Mouse (Mus musculus) c-Kit-positive CD71-negative TER-119-negative erythroid progenitor cells, embryonic 14.5 days (primary cell): ENCODE measurements at regions not wholly inside any gene's neighbourhood (a gene's known extent, or its start where the extent isn't known, plus 50 kb on each side); places are given as distances from the start of the nearest gene placed in this dataset.

Source experiments
- DNase-seq: peaks from one replicate; pipeline ENCODE4 v3.0.0-alpha.2; 2013; ENCODE audit warnings: low read depth

DNA sequence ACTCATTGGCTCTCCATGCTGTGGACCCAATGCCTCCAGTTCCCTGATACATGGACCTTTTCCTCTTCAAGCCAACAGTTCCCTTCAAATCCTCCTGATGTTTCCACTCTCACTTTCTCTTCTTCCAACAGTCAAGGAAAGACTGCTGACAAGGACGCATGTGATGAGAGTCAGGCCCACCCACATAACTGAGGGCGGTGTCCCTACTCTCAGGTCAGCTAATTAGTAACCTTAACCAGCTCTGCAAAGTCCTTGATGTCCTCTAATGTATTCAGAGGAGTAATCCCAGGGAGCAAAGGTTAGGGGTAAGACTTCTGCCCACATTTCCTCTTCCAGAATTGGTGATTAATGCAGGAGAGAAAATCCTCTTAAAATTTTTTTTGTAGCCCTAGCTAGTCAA, 139.7 kb downstream of the Ackr3 start:
- DNase-seq: no peak

- no peak for DNase-seq
These were observed 143.3 kb downstream of the Ackr3 start for GRCm38 (mm10) chr1:90347032-90347431.

GRCm38 (mm10) chr1:90349611-90350010, 145.8 kb downstream of the Ackr3 start:
- no peak for DNase-seq

- no peak for DNase-seq
These were observed 149.5 kb downstream of the Ackr3 start for GRCm38 (mm10) chr1:90353325-90353724.

DNA sequence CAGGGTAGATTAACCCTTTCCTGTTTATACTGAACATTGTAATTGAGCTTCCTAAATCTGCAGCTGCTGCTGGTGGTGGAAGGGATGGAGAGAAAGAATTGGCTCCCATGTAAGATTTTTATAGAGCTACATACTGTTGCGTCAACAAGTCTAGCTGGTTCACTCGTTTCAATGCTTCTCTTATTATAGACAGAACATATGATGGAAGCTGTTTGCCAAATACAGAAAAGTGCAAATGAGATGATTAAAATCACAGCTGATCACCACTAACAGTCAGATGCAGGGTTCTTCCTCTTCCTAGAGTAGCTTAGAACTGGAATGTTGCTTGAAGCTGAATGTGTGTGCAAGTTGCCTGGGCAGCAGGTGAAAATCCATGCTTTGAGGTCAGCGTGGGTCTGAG, 152.8 kb downstream of the Ackr3 start:
- DNase-seq: no peak

DNA sequence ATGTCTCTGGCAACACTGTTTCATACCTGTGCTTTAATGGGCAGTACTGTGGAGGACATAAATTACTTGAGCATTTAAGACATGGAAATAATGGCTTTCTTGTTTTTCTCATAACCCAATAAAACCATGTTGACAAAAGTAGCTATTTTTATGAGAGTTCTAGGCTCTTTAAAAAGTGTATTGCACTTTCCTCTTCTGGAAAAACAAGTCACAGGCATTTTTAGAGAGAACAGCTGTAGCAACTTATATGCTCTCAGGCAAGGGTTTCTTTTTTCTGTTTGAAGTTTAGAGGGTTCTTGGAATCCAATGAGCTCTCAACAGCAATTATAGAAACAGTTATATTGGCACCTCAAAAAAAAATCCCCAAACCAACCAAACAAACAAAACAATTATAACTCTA, 153.6 kb downstream of the Ackr3 start:
- DNase-seq: no peak

DNA sequence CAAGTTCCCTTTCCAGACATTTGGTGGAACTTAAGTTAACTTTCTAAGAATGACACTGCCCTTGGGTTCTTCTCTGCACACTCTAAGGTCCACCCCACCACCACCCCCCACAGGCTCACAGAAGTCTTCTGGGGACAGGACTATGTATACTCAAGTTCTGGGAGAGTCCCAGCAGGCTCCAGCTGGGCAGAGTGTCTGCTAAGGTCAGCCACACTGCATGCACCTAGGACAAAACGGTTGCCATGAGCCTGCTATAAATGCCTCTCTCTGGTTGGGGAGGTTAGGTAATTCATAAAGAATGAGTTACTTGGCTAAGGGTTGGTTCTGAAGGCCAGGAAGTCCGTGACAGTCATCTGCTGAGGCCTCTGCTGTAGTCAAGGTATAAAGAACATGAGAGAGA, 155.2 kb downstream of the Ackr3 start:
- DNase-seq: no peak

GRCm38 (mm10) chr1:90360065-90360464, 156.3 kb downstream of the Ackr3 start:
- DNase-seq: no peak

- no peak for DNase-seq
These were observed 160.7 kb downstream of the Ackr3 start for GRCm38 (mm10) chr1:90364444-90364843.

DNA sequence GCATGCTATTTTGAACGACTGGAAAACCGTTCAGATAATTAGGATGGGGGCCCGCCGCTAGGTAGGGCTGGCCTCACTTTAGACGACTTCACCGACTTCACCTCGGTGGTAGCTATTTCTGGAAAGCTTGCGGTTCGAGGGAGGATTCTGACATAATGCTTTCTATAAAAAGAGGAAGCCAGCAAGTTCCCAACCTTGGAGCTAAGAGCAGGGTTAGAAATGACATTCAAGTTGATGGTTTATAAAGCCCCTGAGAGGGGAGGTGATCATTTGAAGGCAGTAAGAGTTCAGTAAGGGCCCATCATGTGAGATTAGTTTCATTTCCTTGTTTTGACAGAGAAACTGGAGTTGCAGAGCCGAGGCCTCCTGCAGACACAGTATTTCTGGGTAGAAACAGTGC, 164.8 kb downstream of the Ackr3 start:
- DNase-seq: peak; percentile 34

GRCm38 (mm10) chr1:90369287-90369686, 165.5 kb downstream of the Ackr3 start:
- no peak for DNase-seq

DNA sequence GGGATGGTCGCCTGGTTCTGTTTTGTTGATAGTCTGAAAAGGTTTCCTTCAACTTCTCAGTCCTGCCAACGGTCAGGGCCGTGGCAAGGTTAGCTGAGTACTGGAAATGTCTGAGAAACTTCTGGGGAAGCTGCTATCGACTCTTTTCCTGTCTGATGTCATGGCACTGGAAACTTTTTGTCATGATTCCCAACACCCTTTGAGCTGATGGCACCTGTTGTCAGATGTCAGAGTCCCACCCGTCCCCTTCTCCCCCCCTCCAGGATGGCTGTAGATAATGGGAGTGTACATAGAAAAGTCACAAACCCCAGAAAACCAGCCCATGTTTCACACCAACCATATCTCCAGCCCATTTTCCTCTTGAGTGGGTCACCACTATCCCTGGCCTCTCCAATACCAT, 167.0 kb downstream of the Ackr3 start:
- no peak for DNase-seq

GRCm38 (mm10) chr1:90373001-90373400, 169.2 kb downstream of the Ackr3 start:
- DNase-seq: no peak

DNA sequence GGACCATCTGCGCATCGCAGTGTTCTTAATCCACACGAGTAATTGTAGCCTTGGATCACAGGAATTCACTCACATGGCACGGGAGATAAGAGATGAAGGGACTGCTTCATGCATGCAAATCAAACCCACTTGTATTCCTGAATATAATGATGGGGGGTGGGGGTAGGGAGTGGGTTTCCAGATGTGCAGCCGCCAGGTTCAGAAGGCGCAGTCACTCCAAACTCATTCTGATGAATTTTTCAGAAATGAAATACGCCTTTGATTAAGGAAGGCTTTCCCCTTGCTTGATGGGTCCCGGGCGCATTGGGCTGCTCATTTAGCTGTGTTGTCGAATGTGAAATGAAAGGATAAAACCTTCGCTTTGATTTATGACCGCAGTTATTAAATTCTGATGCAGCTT, 170.7 kb downstream of the Ackr3 start:
- no peak for DNase-seq

DNA sequence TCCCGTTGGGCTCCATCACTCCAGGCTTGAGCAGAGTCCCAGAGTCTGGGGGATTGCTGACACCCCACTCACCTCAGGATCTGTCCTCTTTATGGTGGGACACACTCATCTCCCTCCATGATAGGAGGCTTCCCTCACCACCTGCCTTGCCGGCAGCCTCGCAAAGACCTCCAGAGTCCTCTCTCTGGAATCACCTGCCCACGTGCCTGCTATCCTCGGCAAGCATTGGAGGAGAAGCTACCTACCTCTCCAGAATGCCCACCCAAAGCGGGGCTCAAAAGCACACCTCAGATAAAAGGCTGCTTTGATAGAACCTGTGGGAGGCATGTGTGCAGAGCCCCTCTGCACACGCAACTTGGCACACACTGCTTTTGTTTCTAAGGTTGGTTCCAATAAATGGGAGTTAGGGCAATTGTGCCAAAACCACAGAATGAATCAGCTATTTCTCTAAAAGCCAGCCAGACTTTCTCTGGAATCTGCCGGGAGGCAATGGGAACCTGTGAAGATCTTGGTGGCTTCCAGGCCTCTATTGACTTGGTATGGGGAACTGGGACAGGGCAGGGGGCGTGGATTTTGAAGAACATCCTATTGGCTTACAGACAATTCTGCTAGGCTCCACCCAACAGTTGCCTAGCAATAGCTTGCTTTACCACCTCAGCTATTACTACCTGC, 176.4 kb downstream of the Ackr3 start:
- no peak for DNase-seq

GRCm38 (mm10) chr1:90382941-90383470, 179.2 kb downstream of the Ackr3 start:
- no peak for DNase-seq

GRCm38 (mm10) chr1:90385024-90385423, 181.2 kb downstream of the Ackr3 start:
- DNase-seq: no peak

DNA sequence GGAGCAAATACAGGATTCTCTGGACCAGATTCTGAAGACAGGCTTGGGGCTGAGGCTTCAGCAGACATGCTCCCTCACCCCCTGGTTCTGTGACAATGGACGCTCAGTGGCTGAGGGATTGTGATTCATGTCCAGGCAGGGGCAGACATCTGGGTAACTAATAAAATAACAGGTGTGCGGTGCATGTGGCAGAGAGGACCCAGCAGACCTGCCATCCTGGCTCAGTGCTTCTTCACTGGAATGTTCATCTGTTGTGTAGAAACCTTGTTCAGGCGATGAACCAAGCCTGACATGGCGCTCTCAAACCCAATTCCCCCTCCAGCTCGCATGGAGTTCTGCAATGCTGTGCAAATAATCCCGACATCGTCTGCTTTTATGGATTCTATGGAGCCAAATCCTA, 183.0 kb downstream of the Ackr3 start:
- DNase-seq: no peak

DNA sequence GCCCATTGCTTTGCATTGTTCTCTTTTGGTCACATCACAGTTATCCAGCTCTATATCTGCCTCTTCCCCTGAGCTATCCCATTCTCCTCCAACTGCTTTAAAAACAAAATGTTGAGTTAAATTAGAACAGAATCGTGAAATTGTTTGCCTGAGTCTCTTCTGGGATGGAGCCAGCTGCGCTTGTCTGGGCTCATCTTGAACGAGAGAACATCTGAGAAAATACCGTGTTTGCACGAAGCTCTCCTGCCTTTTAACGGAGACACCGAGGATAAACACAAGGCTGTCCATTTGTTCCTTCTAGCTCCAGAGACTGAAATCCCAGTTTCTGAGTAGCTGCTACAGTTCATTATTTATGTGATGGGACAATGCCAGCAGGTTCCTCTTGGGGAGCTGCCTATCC, 186.6 kb downstream of the Ackr3 start:
- DNase-seq: no peak

- DNase-seq: no peak
These were observed 190.1 kb downstream of the Ackr3 start for GRCm38 (mm10) chr1:90393861-90394260.

DNA sequence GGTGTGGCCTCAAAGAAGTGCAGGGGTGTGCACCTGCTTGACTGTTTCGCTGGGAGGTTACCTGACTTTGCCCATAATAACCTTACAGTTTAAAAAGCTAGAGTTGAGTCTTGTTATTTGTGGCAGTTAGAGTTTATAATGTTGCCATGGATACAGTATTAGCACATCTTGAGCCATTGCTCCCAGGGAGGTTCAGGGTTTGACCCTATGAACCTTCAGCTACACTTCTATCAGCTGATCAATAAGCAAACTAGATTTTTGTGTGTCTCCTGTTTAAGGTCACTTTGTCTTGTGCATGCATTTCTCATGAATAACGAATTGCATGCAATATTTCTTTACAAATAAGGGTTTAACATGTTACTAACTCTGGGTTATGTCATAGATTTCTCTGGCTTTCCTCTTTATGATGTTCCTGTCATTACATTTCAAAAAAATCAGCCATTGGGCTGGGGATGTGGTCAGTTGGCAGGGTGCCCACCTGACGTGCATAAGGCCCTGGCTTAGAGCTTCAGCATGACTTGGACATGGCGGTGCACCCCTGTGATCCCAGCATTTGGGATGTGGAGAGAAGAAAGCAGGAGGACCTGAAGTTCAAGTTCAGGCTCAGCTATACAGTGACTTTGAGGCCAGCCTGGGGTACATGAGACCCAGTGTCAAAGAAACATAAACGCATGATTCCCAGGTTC, 191.7 kb downstream of the Ackr3 start:
- no peak for DNase-seq

DNA sequence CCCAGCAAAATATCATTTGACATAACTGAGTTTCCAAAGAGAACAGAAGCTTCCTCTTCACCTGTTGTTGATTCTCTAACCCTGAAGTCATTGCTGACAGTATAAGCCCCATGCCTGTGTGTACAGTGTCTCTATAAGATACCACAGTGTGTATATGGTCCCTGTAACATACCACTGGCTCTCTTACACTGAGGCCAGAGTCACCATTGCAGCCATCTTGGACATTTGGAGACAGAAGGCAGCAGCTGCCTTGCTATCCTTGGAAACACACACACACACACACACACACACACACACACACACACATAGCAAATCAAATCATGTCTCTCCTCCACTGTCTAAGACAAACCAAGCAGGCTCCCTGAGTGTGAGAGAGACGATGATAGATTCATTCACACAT, 192.9 kb downstream of the Ackr3 start:
- DNase-seq: no peak

DNA sequence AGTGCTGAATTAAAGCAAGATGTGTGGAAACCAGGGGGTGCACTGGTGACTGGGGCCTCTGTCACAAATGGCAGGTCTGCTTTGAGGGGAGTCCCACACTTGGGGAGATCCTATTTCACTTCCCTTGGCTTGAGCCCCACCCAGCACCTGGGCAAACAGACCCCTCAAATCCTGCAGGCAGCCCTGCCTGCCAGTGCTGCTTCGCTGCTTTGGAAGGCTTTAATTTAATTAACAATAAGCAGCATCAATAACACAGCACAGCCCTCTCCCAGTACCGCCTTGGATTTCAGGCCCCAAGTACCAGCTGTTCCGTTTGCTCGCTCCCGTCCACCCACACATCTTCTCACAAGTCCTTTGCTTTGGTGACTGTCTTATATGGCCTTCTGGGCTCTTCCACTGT, 193.6 kb downstream of the Ackr3 start:
- no peak for DNase-seq
